Mouse (Mus musculus) neural tube, embryonic 11.5 days (tissue): ENCODE data around the gene Rag1. TPM values are rescaled to one million over a fixed set of nuclear protein-coding genes. Genes with fewer than 3 reads are reported as not detected.

Experiments used
- ATAC-seq: fragments of 200-750 bp; cut with Nextera tagmentation; 2 replicates; pipeline ENCODE4 v1.8.0; 2017; ENCODE audit warnings: moderate number of reproducible peaks, mild to moderate bottlenecking, moderate TSS enrichment, moderate library complexity; ENCODE audit not compliant: insufficient read depth, low FRiP score, low TSS enrichment
- DNase-seq: peaks from one replicate; pipeline ENCODE4 v3.0.0-alpha.2; 2015; ENCODE audit warnings: low spot score
- H3K27ac ChIP-seq: fragments of 300-500 bp; sonication (generic); 2 replicates; pipeline ENCODE4 v1.5.1; 2014; ENCODE audit warnings: low read depth, mild to moderate bottlenecking, low read length
- H3K27me3 ChIP-seq: fragments of 300-500 bp; sonication (generic); 2 replicates; pipeline ENCODE4 v1.6.1; 2014; ENCODE audit warnings: mild to moderate bottlenecking, low read length, mixed read lengths; ENCODE audit not compliant: control insufficient read depth, insufficient read depth
- H3K36me3 ChIP-seq: fragments of 300-500 bp; sonication (generic); 2 replicates; pipeline ENCODE4 v1.6.1; 2014; ENCODE audit warnings: mild to moderate bottlenecking, low read length, moderate library complexity, mixed read lengths; ENCODE audit not compliant: control insufficient read depth, insufficient read depth
- H3K4me1 ChIP-seq: fragments of 300-500 bp; sonication (generic); 2 replicates; pipeline ENCODE4 v1.6.1; 2014; ENCODE audit warnings: low read length, mixed read lengths; ENCODE audit not compliant: control insufficient read depth, insufficient read depth
- H3K4me2 ChIP-seq: fragments of 300-500 bp; sonication (generic); 2 replicates; pipeline ENCODE4 v1.6.1; 2014; ENCODE audit warnings: low read depth, mild to moderate bottlenecking, moderate library complexity
- H3K4me3 ChIP-seq: fragments of 300-500 bp; sonication (generic); 2 replicates; pipeline ENCODE4 v1.5.1; 2014; ENCODE audit warnings: low read depth, low read length
- H3K9ac ChIP-seq: fragments of 300-500 bp; sonication (generic); 2 replicates; pipeline ENCODE4 v1.6.1; 2014; ENCODE audit warnings: mild to moderate bottlenecking, low read length
- H3K9me3 ChIP-seq: fragments of 300-500 bp; sonication (generic); 2 replicates; pipeline ENCODE4 v1.6.1; 2016; ENCODE audit warnings: low read length; ENCODE audit not compliant: control insufficient read depth
- WGBS: fragments of 180-500 bp; shearing (Covaris S2); extraction: QIAGEN DNeasy Blood & Tissue Kit; methylation state at CpG from one replicate; pipeline ENCODE4 v1.1.7; 2014; 5-methylcytosine and 5-hydroxymethylcytosine counted together
- polyA plus RNA-seq: library from polyadenylated mRNA; unstranded; fragments of >200 nt; fragmentation: Nextera tagmentation; extraction: Ambion mirVana; gene quantifications from 2 replicates; pipeline ENCODE4 v1.2.1, GENCODE M21; 2014

Rag1 gene
- polyA plus RNA-seq, 1 experiment from 2014 or later: 0.16 TPM

- Histone ChIP-seq H3K27me3 (no peaks in the 10 kb centered on the region), H3K9me3 (no peaks in the 10 kb centered on the region), H3K4me3 (no peak overlapping the region), H3K4me1 (no peaks in the 10 kb centered on the region), H3K9ac (no peak overlapping the region), H3K4me2 (no peak overlapping the region), H3K36me3 (no peaks in the 10 kb centered on the region), H3K27ac (no peak overlapping the region)
- WGBS: 53% methylated on average over 8 of the region's 8 CpGs
- DNase-seq: peak; percentile 33
- no peak for ATAC-seq
Observed at GRCm38 (mm10) chr2:101600703-101601102, 48.6 kb downstream of the Rag1 start.

- Histone ChIP-seq H3K36me3 (no peaks in the 10 kb centered on the region), H3K27me3 (no peaks in the 10 kb centered on the region), H3K4me3 (no peak overlapping the region), H3K4me2 (no peak overlapping the region), H3K9me3 (no peaks in the 10 kb centered on the region), H3K4me1 (no peaks in the 10 kb centered on the region), H3K27ac (no peak overlapping the region), H3K9ac (no peak overlapping the region)
- 69% methylated on average over 13 of the region's 13 CpGs for WGBS
- DNase-seq: no peak
- no peak for ATAC-seq
Observed at GRCm38 (mm10) chr2:101598190-101599181, 50.8 kb downstream of the Rag1 start.

GRCm38 (mm10) chr2:101597186-101597585 lies 52.1 kb downstream of the Rag1 start:
- no peak overlapping the region for H3K4me2 ChIP-seq
- ATAC-seq (no peak), DNase-seq (no peak)

GRCm38 (mm10) chr2:101594681-101595080 lies 54.6 kb downstream of the Rag1 start:
- Histone ChIP-seq H3K27me3 (no peaks in the 10 kb centered on the region), H3K4me1 (peaks cover 25% of the 10 kb centered on the region), H3K27ac (no peak overlapping the region), H3K36me3 (no peaks in the 10 kb centered on the region), H3K9ac (no peak overlapping the region), H3K9me3 (no peaks in the 10 kb centered on the region), H3K4me3 (no peak overlapping the region), H3K4me2 (no peak overlapping the region)
- DNase-seq (no peak), ATAC-seq (no peak)
- WGBS: 80% methylated on average over 5 of the region's 5 CpGs

More at GRCm38 (mm10) chr2:101597186-101597585, 52.1 kb downstream of the Rag1 start:
- Histone ChIP-seq H3K27me3 (no peaks in the 10 kb centered on the region), H3K9me3 (no peaks in the 10 kb centered on the region), H3K4me1 (peaks cover 12% of the 10 kb centered on the region), H3K9ac (no peak overlapping the region), H3K4me3 (no peak overlapping the region), H3K36me3 (no peaks in the 10 kb centered on the region), H3K27ac (no peak overlapping the region)

GRCm38 (mm10) chr2:101592886-101593285 lies 56.4 kb downstream of the Rag1 start:
- Histone ChIP-seq H3K9me3 (no peaks in the 10 kb centered on the region), H3K27me3 (no peaks in the 10 kb centered on the region), H3K4me3 (no peak overlapping the region), H3K9ac (no peak overlapping the region), H3K27ac (peak overlapping the region; percentile 7; the same call in 1 of the 2 replicates), H3K4me2 (no peak overlapping the region), H3K36me3 (no peaks in the 10 kb centered on the region), H3K4me1 (peaks cover 25% of the 10 kb centered on the region)
- peak; percentile 51 for ATAC-seq
- 48% methylated on average over 8 of the region's 8 CpGs for WGBS
- no peak for DNase-seq

- Histone ChIP-seq H3K4me3 (no peak overlapping the region), H3K36me3 (no peaks in the 10 kb centered on the region), H3K9me3 (no peaks in the 10 kb centered on the region), H3K4me2 (no peak overlapping the region), H3K4me1 (peaks cover 25% of the 10 kb centered on the region), H3K27ac (peak overlapping the region; percentile 66), H3K9ac (no peak overlapping the region), H3K27me3 (no peaks in the 10 kb centered on the region)
- DNase-seq: peak; percentile 55
- ATAC-seq: peak; percentile 86
- WGBS: 18% methylated on average over 10 of the region's 10 CpGs
Observed at GRCm38 (mm10) chr2:101592023-101592841, 57.1 kb downstream of the Rag1 start.

- no peak overlapping the region for H3K9ac ChIP-seq
- 53% methylated on average over 8 of the region's 8 CpGs for WGBS
- ATAC-seq: no peak
- no peaks in the 10 kb centered on the region for H3K27me3 ChIP-seq
- H3K36me3 ChIP-seq: no peaks in the 10 kb centered on the region
- 0 out of 2 replicates have a peak overlapping the region, but pooled peaks have one; percentile 66 for H3K27ac ChIP-seq
- DNase-seq: no peak
- H3K4me1 ChIP-seq: peaks cover 25% of the 10 kb centered on the region
- no peaks in the 10 kb centered on the region for H3K9me3 ChIP-seq
- no peak overlapping the region for H3K4me3 ChIP-seq
- H3K4me2 ChIP-seq: no peak overlapping the region
Observed at GRCm38 (mm10) chr2:101591356-101591755, 57.9 kb downstream of the Rag1 start.
